Mouse (Mus musculus) right cerebral cortex, postnatal 25 days (tissue): ENCODE results near the gene Rnaseh1.

Experiments used
- DNase-seq: peaks from one replicate; pipeline ENCODE4 v3.0.0; 2022

Rnaseh1 gene

GRCm38 (mm10) chr12:28674038-28674720, 24.8 kb downstream of the Rnaseh1 start:
- no peak for DNase-seq

DNA sequence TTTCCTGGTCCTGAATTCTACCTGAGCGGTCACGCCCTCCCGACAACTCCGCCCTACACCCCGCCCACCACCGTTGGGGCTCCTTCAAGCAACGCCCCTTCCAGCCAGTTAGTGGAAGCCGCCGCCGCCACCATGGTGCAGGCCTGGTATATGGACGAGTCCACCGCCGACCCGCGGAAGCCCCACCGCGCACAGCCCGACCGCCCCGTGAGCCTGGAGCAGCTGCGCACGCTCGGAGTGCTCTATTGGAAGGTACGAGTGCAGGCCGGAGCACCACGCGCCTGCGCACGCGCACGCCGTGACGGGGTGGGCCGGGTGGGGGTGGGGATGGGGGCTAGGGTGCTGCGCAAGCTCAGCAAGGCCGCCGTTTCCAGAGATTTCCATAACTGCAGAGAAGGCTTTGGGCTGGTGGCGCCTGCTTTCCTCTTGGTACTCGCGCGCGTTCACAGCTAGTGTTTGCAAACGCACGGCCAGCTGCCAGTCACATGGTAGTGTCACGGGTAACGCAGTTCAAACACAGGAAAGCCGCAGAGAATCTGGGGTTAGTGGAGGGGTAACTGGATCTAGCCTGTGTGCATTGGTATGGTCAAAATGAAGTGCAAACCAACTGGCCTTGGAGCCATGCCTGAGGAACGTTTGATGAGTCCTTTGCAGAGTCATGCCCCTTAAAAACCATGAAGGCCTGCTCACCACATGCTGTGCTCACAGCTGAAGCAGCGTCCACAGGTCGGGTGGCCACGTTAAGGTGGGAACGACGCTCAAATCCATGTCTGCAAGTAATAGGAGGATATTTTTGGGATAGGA, 25.9 kb downstream of the Rnaseh1 start, which contains the start of gene Adi1:
Gene Adi1 (plus strand): TSS at position 111 of the 804 bp plus-strand sequence.
- peak; percentile 87 for DNase-seq

- no peak for DNase-seq
These were observed 26.5 kb downstream of the Rnaseh1 start for GRCm38 (mm10) chr12:28675925-28676209.

DNA sequence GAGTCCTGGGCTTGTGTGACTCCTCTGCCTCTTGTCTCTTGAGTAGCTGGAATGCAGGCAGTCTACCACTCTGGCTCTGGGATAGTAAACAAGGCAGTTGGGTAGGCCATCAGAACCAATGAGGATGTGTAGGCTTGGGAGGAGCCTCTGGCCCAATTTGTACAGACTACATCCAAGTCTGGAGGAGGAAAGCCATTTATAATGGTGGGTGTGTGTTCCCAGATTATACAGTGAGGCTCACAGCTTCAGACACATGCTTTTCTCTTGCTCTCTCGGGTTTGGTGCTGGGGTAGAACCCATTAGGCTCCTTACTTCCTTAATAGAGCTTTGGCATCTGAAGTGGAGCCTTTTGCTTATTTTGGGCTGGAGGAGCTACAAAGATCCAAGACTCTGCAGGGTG, 35.3 kb downstream of the Rnaseh1 start:
- no peak for DNase-seq

DNA sequence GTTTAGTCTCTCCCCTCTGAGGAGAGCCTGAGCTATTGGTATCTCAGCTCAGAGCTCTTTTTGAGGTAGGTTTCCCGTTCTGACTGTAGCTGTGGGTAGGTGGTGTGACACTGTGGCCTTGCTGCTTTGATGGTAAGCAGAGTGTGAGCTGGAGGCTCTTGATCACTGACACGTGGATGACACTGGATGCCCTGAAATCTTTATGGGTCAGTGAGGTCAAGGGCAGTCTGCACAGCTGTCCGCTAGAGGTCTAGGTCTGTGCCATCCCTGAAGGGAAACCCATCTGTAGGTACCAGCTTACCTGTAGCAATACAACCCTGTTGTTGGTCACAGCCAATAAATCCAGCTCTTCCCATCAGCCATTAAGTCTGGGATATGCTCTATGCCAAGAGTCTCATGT, 36.4 kb downstream of the Rnaseh1 start:
- no peak for DNase-seq

- no peak for DNase-seq
These were observed 36.9 kb downstream of the Rnaseh1 start for GRCm38 (mm10) chr12:28686199-28686879.

GRCm38 (mm10) chr12:28688996-28689395, 39.6 kb downstream of the Rnaseh1 start:
- DNase-seq, result no peak

- no peak for DNase-seq
These were observed 41.3 kb downstream of the Rnaseh1 start for GRCm38 (mm10) chr12:28690730-28691129.

GRCm38 (mm10) chr12:28693738-28694137, 44.3 kb downstream of the Rnaseh1 start:
- no peak for DNase-seq

DNA sequence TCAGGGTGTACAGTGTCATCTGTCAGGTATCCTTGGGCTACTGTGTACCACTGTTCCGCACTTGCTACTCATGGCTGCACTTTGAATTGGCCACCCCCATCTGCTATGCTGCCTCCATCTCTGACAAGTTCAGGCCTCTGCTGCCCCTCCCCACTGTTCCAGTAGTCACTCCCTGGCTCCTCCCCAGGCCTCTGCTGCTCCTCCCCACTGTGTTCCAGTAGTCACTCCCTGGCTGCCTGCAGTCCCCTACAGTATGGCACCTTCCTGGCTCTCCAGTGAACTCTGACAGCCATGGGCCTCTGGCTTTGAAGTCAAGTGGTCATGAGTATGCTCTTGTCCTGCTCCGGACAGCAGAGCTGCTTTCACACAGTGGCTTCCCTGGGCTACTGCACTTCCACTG, 44.8 kb downstream of the Rnaseh1 start:
- DNase-seq, result no peak

DNA sequence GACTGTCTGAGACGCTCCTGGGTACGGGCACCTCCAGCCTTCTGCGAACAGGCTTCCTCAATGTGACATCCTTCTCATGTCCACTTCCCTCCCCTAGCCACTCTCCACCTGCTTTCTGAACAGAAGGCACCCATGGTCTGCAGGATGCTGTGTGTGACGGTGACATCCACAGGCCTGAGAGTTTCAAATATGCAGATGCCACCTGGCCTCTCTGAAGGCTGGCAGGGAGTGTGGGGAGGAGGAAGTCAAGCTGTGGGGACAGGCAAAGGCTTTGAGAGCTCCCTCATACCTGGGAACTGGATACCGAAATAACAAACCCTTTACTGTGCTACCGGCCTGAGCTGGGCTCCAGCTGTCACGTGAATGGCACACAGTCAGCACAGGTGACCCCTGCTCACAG, 45.4 kb downstream of the Rnaseh1 start:
- DNase-seq, result no peak

GRCm38 (mm10) chr12:28697821-28698595, 48.6 kb downstream of the Rnaseh1 start:
- no peak for DNase-seq

DNA sequence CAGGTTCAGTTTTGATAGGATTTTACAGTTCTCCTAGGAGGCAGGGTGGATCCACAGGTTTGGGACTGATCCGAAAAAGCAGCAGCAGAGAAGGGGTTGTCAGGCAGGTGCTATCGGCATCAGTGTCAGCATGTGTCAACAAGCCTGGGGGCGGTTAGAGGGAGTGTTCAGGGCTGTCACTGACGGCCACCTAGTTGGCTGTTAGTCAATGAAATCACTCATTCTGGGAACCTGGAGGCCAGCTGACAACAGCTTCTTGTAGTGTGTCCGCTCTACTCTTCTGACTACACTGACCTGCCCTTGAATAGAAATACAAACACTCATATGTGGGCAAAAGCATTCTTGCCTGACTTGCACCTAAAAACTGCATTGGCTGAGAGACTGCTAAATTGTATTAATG, 49.7 kb downstream of the Rnaseh1 start:
- no peak for DNase-seq

GRCm38 (mm10) chr12:28699656-28700055, 50.3 kb downstream of the Rnaseh1 start:
- DNase-seq, result peak; percentile 68

DNA sequence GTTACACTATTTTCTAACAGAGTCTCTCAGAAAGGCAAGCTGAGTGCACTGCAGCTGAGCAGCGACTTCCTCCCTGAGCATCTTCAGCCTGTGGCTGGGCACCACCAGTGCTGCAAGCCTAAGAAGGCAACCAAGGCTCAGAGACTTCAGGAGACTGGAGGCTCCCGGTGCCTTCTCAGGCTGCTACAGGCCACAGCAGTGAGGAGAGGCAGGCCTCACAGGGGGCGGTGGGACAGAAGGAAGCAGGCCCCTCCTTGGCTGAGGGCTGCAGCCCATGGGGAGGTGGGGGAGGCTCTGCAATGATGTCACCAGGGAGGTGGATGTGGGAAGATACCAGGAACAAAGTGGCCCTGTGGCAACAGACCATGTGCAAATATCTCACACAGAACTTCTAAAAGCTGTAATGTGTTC, 50.7 kb downstream of the Rnaseh1 start:
- no peak for DNase-seq

DNA sequence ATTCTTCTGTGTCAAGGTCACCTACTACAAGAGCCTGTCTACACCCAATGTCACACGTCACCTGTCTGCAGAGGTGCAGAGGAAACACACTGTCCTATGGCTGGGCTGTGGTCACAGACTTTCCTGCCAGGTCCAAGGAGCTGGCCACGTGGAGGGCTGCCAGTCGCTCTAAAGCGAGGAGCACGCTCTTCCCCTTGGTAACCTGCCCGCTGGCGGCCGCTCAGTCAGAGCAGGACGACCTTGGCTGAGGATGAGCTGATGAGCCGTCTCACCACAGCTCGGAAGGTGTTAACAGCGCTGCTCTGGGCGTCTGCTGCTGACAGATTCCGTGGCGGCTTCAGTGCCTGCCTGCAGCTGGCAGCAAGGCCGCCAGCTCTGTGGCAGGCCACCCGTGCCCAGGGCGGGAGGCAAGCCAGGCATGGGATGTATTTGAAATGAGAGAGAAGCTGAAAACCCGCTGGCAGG, 51.2 kb downstream of the Rnaseh1 start:
- peak; percentile 64 for DNase-seq

GRCm38 (mm10) chr12:28701302-28701701, 51.9 kb downstream of the Rnaseh1 start:
- DNase-seq, result no peak

GRCm38 (mm10) chr12:28704381-28704780, 55.0 kb downstream of the Rnaseh1 start:
- DNase-seq, result no peak

DNA sequence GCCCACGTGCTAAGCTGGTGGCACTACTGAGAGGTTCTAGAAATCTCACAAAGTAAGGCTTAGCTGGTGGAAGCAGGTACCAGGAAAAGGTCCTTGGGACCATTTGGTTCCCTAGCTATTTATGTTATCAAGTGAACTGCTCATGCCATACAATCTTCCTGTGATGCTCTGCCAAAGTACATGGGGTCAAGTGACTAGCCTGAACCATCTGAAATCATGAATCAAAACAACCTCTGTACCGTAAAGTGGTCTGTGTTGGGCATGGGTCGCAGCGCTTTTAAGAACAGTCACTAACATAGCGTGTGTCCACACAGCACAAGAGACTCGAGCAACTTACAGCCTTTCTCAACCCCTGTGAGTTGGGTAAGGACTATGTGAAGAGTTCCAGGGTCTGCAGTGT, 55.8 kb downstream of the Rnaseh1 start:
- no peak for DNase-seq

- DNase-seq, result no peak
These were observed 58.8 kb downstream of the Rnaseh1 start for GRCm38 (mm10) chr12:28708154-28708553.
